Mouse (Mus musculus) lung, postnatal 0 days (tissue): Measurements from ENCODE around the gene Myo10. TPM values are rescaled to one million over a fixed set of nuclear protein-coding genes. Genes with fewer than 3 reads are reported as not detected.
A peak's percentile ranks its signal among the peaks of the same experiment; 100 is the strongest.

ENCODE experiments used
- ATAC-seq: fragments of 200-750 bp; cut with Nextera tagmentation; 2 replicates; pipeline ENCODE4 v1.8.0; 2017; ENCODE audit warnings: moderate library complexity
- DNase-seq: peaks from one replicate; pipeline ENCODE4 v3.0.0-alpha.2; 2016; ENCODE audit warnings: low spot score
- H3K27ac ChIP-seq: fragments of 300-500 bp; sonication (generic); 2 replicates; pipeline ENCODE4 v1.5.1; 2014; ENCODE audit warnings: antibody characterized with exemption, mild to moderate bottlenecking, low read length, mixed read lengths
- H3K27me3 ChIP-seq: fragments of 300-500 bp; sonication (generic); replicated peaks from 2 replicates; pipeline ENCODE4 v1.6.1; 2014; ENCODE audit warnings: low read length, mixed read lengths; ENCODE audit not compliant: insufficient read depth
- H3K36me3 ChIP-seq: fragments of 300-500 bp; sonication (generic); 2 replicates; pipeline ENCODE4 v1.6.1; 2014; ENCODE audit warnings: low read length, mixed read lengths; ENCODE audit not compliant: insufficient read depth
- H3K4me1 ChIP-seq: fragments of 300-500 bp; sonication (generic); 2 replicates; pipeline ENCODE4 v1.6.1; 2014; ENCODE audit warnings: antibody characterized with exemption, low read depth, low read length, mixed read lengths; ENCODE audit not compliant: insufficient read depth
- H3K4me2 ChIP-seq: fragments of 300-500 bp; sonication (generic); replicated peaks from 2 replicates; pipeline ENCODE4 v1.6.1; 2014; ENCODE audit warnings: low read depth, mild to moderate bottlenecking, low read length, moderate library complexity, mixed read lengths
- H3K4me3 ChIP-seq: fragments of 300-500 bp; sonication (generic); 2 replicates; pipeline ENCODE4 v1.5.1; 2014; ENCODE audit warnings: low read depth, low read length
- H3K9ac ChIP-seq: fragments of 300-500 bp; sonication (generic); replicated peaks from 2 replicates; pipeline ENCODE4 v1.6.1; 2014; ENCODE audit warnings: low read depth, mild to moderate bottlenecking
- H3K9me3 ChIP-seq: fragments of 300-500 bp; sonication (generic); 2 replicates; pipeline ENCODE4 v1.6.1; 2016; ENCODE audit warnings: low read length, mixed read lengths
- CTCF ChIP-seq: IDR thresholded peaks from 2 replicates; pipeline ENCODE4 v1.5.1; 2016; ENCODE audit warnings: antibody characterized with exemption, mild to moderate bottlenecking
- EP300 ChIP-seq: IDR thresholded peaks from 2 replicates; pipeline ENCODE4 v1.6.1; 2016; ENCODE audit warnings: antibody characterized with exemption, mild to moderate bottlenecking, control low read depth
- WGBS: fragments of 180-500 bp; shearing (Covaris S2); extraction: QIAGEN DNeasy Blood & Tissue Kit; methylation state at CpG from one replicate; pipeline ENCODE4 v1.1.7; 2014; 5-methylcytosine and 5-hydroxymethylcytosine counted together
- polyA plus RNA-seq: library from polyadenylated mRNA; unstranded; fragments of >200 nt; fragmentation: Nextera tagmentation; extraction: Ambion mirVana; gene quantifications from 2 replicates; pipeline ENCODE4 v1.2.1, GENCODE M21; 2015

The Myo10 gene
- polyA plus RNA-seq, 1 experiment from 2014 or later: 17.3 TPM

- no peak overlapping the region for H3K9ac ChIP-seq
- H3K36me3 ChIP-seq: no peaks in the 10 kb centered on the region
- no peak overlapping the region for H3K27ac ChIP-seq
- H3K4me1 ChIP-seq: no peaks in the 10 kb centered on the region
- H3K4me3 ChIP-seq: no peak overlapping the region
- 64% methylated on average over 7 of the region's 7 CpGs for WGBS
- DNase-seq (no peak), ATAC-seq (no peak)
- no peak for TF ChIP-seq EP300
- no peak for TF ChIP-seq CTCF
- H3K27me3 ChIP-seq: no peaks in the 10 kb centered on the region
- H3K4me2 ChIP-seq: no peak overlapping the region
- no peaks in the 10 kb centered on the region for H3K9me3 ChIP-seq
Observed at GRCm38 (mm10) chr15:25651820-25652219, 29.5 kb downstream of the Myo10 start.

GRCm38 (mm10) chr15:25652368-25652767, 30.0 kb downstream of the Myo10 start:
- no peak overlapping the region for H3K4me3 ChIP-seq
- H3K9me3 ChIP-seq: no peaks in the 10 kb centered on the region
- no peaks in the 10 kb centered on the region for H3K36me3 ChIP-seq
- no peak for TF ChIP-seq CTCF
- TF ChIP-seq EP300: no peak
- H3K27ac ChIP-seq: no peak overlapping the region
- no peak overlapping the region for H3K4me2 ChIP-seq
- DNase-seq (no peak), ATAC-seq (no peak)
- no peak overlapping the region for H3K9ac ChIP-seq
- H3K27me3 ChIP-seq: no peaks in the 10 kb centered on the region
- no peaks in the 10 kb centered on the region for H3K4me1 ChIP-seq
- WGBS: 83% methylated on average over 5 of the region's 5 CpGs

DNA sequence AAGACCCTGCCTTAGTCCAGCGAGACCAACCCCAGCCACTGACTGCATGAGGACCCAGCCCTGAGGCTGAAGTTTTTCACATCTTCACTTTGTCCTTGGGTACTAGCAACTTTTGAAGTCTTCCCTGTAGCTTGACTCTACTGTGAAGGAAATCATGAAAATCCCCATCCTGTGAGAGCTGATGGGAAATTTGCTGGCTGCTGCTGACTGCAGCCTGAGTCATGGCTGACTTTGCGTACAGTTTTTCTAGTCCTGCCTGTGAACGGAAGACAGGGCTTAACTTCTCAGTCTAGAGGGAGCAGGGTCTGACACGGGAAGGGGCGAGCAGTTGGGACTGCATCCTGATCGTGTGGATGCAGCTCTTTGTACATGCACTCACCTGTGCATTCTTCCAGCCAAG, 30.6 kb downstream of the Myo10 start:
- no peaks in the 10 kb centered on the region for H3K36me3 ChIP-seq
- WGBS: 71% methylated on average over 6 of the region's 6 CpGs
- no peak overlapping the region for H3K4me2 ChIP-seq
- no peak for DNase-seq
- no peak overlapping the region for H3K27ac ChIP-seq
- no peaks in the 10 kb centered on the region for H3K27me3 ChIP-seq
- H3K9me3 ChIP-seq: no peaks in the 10 kb centered on the region
- H3K4me3 ChIP-seq: no peak overlapping the region
- no peak overlapping the region for H3K9ac ChIP-seq
- no peak for TF ChIP-seq EP300
- no peak for TF ChIP-seq CTCF
- ATAC-seq: no peak
- no peaks in the 10 kb centered on the region for H3K4me1 ChIP-seq

- no peak overlapping the region for H3K27ac ChIP-seq
- no peaks in the 10 kb centered on the region for H3K27me3 ChIP-seq
- no peak overlapping the region for H3K9ac ChIP-seq
- WGBS: 71% methylated on average over 5 of the region's 5 CpGs
- no peaks in the 10 kb centered on the region for H3K4me1 ChIP-seq
- ATAC-seq: no peak
- TF ChIP-seq EP300 (no peak), CTCF (no peak)
- no peak overlapping the region for H3K4me2 ChIP-seq
- H3K4me3 ChIP-seq: no peak overlapping the region
- DNase-seq: no peak
- no peaks in the 10 kb centered on the region for H3K36me3 ChIP-seq
- no peaks in the 10 kb centered on the region for H3K9me3 ChIP-seq
Observed at GRCm38 (mm10) chr15:25653680-25654079, 31.4 kb downstream of the Myo10 start.

- DNase-seq: peak; percentile 48
- peak; percentile 11; the same call in 1 of the 2 replicates for ATAC-seq
- no peaks in the 10 kb centered on the region for H3K27me3 ChIP-seq
- no peak overlapping the region for H3K9ac ChIP-seq
- no peak overlapping the region for H3K27ac ChIP-seq
- H3K4me2 ChIP-seq: no peak overlapping the region
- TF ChIP-seq CTCF (no peak), EP300 (no peak)
- no peaks in the 10 kb centered on the region for H3K9me3 ChIP-seq
- no peak overlapping the region for H3K4me3 ChIP-seq
- WGBS: 24% methylated on average over 8 of the region's 8 CpGs
- H3K36me3 ChIP-seq: no peaks in the 10 kb centered on the region
- no peaks in the 10 kb centered on the region for H3K4me1 ChIP-seq
Observed at GRCm38 (mm10) chr15:25662833-25663519, 40.7 kb downstream of the Myo10 start.

GRCm38 (mm10) chr15:25669283-25670247, 47.2 kb downstream of the Myo10 start:
- DNase-seq: no peak
- no peak overlapping the region for H3K9ac ChIP-seq
- H3K27ac ChIP-seq: no peak overlapping the region
- H3K27me3 ChIP-seq: no peaks in the 10 kb centered on the region
- 55% methylated on average over 16 of the region's 16 CpGs for WGBS
- H3K36me3 ChIP-seq: no peaks in the 10 kb centered on the region
- no peaks in the 10 kb centered on the region for H3K4me1 ChIP-seq
- no peak for ATAC-seq
- H3K4me2 ChIP-seq: no peak overlapping the region
- no peak for TF ChIP-seq CTCF
- no peak for TF ChIP-seq EP300
- H3K4me3 ChIP-seq: no peak overlapping the region
- H3K9me3 ChIP-seq: no peaks in the 10 kb centered on the region
